Mouse (Mus musculus): ENCODE measurements around the gene Mecom.

GRCm38 (mm10) chr3:30154390-30154789 lies 393.4 kb downstream of the Mecom start:
- TF ChIP-seq CTCF (conservative IDR thresholded peaks at IDR 0.05; ENCODE audit: low read length) (no peak), NANOG (IDR thresholded peaks at IDR 0.05; ENCODE audit: borderline replicate concordance, low read length) (no peak), POU5F1 (IDR thresholded peaks at IDR 0.05; ENCODE audit: borderline replicate concordance, low read length) (no peak)

Data from E14TG2a.4 (cell line).